ENCODE assay signal across 17 mouse cellular contexts in genomic region chr12:25938856-25939255, GRCm38 (mm10).
"Had no signal": no experiment of that assay in that cellular context is flagged by ENCODE, and none has a peak within 500 bp of the region (broad histone marks: within the 10 kb centered on the region; RNA-seq: fewer than 3 reads in every experiment).

No protein-coding gene starts in this region.

- H3K9me3 ChIP-seq: liver, embryonic 15.5 days; megakaryocyte, embryonic 14.5 days; midbrain, embryonic 13.5 days; midbrain, embryonic 15.5 days; neural tube, embryonic 12.5 days had no signal

- H3K4me2 ChIP-seq: liver, embryonic 15.5 days; midbrain, embryonic 11.5 days; midbrain, embryonic 13.5 days; midbrain, embryonic 15.5 days; neural tube, embryonic 12.5 days had no signal

- H3K27me3 ChIP-seq: liver, embryonic 15.5 days; megakaryocyte, embryonic 14.5 days; midbrain, embryonic 13.5 days; midbrain, embryonic 15.5 days; neural tube, embryonic 12.5 days had no signal

- ATAC-seq: liver, postnatal 0 days; midbrain, embryonic 13.5 days; midbrain, embryonic 15.5 days had no signal

- H3K9ac ChIP-seq: liver, embryonic 15.5 days; liver, postnatal 0 days; midbrain, embryonic 13.5 days; midbrain, embryonic 15.5 days; neural tube, embryonic 12.5 days had no signal

- H3K27ac ChIP-seq: liver, embryonic 15.5 days; macrophage; midbrain, embryonic 13.5 days; midbrain, embryonic 15.5 days; neural tube, embryonic 12.5 days had no signal

- DNase-seq: liver, postnatal 0 days; lung, adult 2 months; lung, postnatal 10 days; lung, postnatal 36 days; right cerebral cortex, postnatal 25 days; right cerebral cortex, postnatal 4 days; spleen, adult 18-20 months; thymus, adult 18-20 months; thymus, postnatal 14 days; thymus, postnatal 36 days had no signal

- H3K4me3 ChIP-seq: liver, embryonic 15.5 days; megakaryocyte, embryonic 14.5 days; midbrain, embryonic 13.5 days; midbrain, embryonic 15.5 days; neural tube, embryonic 12.5 days had no signal

- H3K36me3 ChIP-seq: liver, embryonic 15.5 days; midbrain, embryonic 13.5 days; midbrain, embryonic 15.5 days; neural tube, embryonic 12.5 days had no signal

- H3K4me1 ChIP-seq: liver, embryonic 15.5 days; megakaryocyte, embryonic 14.5 days; midbrain, embryonic 13.5 days; midbrain, embryonic 15.5 days; neural tube, embryonic 12.5 days had no signal
